Mouse (Mus musculus) macrophage (primary cell): ENCODE data around the gene Tmod2. TPM values are rescaled to one million over a fixed set of nuclear protein-coding genes. Genes with fewer than 3 reads are reported as not detected.

Source experiments
- H3K27ac ChIP-seq: fragments of 350-480 bp; formaldehyde crosslinking; 2 replicates; pipeline ENCODE4 v1.9.0; 2021
- H3K36me3 ChIP-seq: fragments of 350-480 bp; formaldehyde crosslinking; 2 replicates; pipeline ENCODE4 v1.9.0; 2021; ENCODE audit errors: inconsistent target
- H3K4me3 ChIP-seq: fragments of 350-480 bp; formaldehyde crosslinking; 2 replicates; pipeline ENCODE4 v1.9.0; 2021; ENCODE audit errors: inconsistent target
- H3K79me2 ChIP-seq: fragments of 350-480 bp; formaldehyde crosslinking; 2 replicates; pipeline ENCODE4 v1.9.0; 2021; ENCODE audit errors: inconsistent target
- WGBS: methylation state at CpG from one replicate; pipeline ENCODE4 v1.1.7; 2026; ENCODE audit warnings: inconsistent platforms; ENCODE audit not compliant: missing documents; 5-methylcytosine and 5-hydroxymethylcytosine counted together
- polyA plus RNA-seq: library from polyadenylated mRNA; stranded (reverse); fragments of 250-400 nt; gene quantifications from 3 replicates; pipeline ENCODE4 v1.2.4, GENCODE M21; 2018; ENCODE audit warnings: inconsistent platforms

The Tmod2 gene
- polyA plus RNA-seq, 1 experiment from 2014 or later: not detected

DNA sequence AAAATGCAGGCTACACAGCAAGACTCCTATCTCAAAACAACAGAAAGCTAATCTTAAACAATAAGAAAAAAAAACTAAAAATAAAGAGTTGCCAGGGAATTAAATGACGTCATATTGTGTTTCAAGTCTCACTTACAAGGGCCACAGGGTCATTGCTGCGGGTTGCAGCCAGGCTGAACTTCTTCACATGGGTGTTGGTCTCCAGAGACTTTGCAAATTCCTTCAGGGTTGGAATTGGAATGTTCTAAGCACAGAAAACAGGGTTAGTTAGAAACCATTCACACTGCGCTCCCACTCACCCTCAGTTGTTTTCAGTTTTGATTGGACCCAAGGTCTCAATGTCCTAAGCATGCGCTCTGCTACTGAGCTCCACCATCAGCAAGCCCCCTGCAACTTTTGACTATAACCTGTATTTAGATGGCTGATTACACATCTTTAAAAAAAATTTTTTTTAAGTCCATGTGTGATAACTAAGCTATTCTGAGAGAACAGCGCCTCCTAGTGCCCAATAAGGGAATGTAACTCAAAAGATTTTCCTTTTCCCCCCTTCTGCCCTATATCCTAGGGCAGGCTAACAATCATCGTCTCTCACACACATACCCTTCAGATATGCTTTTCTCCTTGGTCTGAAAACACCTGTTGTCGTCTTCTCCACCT, 29.3 kb downstream of the Tmod2 start:
- no peak overlapping the region for H3K4me3 ChIP-seq
- H3K79me2 ChIP-seq: no peaks in the 10 kb centered on the region
- no peaks in the 10 kb centered on the region for H3K36me3 ChIP-seq
- no peak overlapping the region for H3K27ac ChIP-seq
- WGBS: 47% methylated on average over 7 of the region's 7 CpGs

DNA sequence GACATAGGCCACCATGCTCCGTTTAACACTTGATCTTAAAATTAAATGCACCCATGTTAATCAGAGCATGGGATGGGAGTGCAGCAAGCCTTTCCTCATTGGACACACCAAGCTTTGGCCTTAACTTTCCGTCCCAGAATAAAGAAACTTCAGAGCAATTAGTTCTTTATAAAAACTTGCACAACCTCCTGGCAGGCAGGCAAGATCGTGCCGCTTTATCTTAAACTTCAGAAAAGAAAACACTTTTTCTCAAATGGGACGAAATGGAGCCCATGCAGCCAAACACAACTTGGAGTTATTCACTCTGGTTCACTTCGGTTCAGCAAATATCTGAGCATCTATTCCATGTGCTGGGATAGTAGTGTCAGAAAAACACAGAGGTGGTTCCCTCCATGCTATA, 31.8 kb downstream of the Tmod2 start:
- 94% methylated on average over 6 of the region's 6 CpGs for WGBS
- no peak overlapping the region for H3K4me3 ChIP-seq
- no peak overlapping the region for H3K27ac ChIP-seq
- H3K79me2 ChIP-seq: no peaks in the 10 kb centered on the region
- H3K36me3 ChIP-seq: no peaks in the 10 kb centered on the region

DNA sequence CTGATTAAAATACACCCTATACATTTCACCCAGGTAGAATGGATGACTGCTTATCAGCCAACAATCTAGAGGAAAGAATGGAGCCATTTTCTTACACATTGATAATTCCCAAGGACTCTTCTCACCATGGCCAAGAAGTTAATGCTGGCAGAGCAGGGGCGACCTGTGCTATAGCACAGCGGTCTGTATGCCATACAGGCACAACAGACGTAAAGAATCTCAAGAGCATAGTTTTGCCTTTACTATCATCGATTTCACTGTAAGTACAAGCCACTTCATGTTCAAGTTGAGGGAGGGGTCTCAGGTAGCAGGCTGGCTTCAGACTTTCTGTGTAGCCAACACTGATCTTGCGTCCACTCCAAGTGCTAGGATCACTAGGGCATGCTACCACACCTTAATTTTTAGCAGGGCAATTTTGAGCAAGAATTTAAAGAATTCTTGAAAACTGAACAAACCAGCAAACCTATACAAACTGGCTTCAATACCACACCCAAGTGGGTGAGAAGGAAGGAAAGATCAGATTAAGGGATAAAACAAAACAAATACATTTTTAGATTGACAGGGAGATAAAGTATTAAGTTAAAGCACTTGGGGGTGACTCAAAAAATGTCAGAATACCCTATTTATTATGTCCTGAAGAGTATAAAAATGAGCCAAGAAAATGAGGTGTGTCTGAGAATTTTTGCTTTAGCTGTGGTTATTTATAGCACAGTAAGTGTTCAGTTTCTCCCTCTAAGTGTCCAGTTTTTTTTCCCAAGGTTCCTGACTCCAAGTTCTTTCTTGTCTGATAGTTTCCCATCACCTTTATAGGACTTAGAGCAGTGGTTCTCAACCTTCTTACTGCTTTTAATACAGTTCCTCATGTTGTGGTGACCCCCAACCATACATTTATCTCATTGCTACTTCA, 39.8 kb downstream of the Tmod2 start:
- no peaks in the 10 kb centered on the region for H3K36me3 ChIP-seq
- 90% methylated on average over 5 of the region's 5 CpGs for WGBS
- no peak overlapping the region for H3K27ac ChIP-seq
- no peak overlapping the region for H3K4me3 ChIP-seq
- H3K79me2 ChIP-seq: no peaks in the 10 kb centered on the region

DNA sequence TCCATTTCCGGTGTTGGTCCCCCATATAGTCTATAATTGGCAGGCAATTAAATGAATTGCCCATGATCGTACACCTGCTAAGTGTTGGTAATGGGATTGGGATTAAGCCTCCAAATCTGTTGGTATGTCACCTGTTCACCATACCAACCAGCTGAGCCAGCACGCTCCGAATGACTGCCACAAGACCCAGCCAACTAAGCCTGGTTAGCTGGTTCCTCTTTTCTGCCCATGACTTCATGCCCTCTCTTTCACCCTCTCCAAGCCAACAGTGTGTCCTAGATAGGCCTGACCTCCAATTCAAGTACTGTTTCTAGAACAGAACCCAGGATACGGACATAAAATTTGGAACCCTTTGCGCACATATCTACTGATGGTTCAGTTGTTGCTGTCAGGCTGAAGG, 42.7 kb downstream of the Tmod2 start:
- Histone ChIP-seq H3K4me3 (no peak overlapping the region), H3K27ac (no peak overlapping the region), H3K79me2 (no peaks in the 10 kb centered on the region), H3K36me3 (no peaks in the 10 kb centered on the region)
- WGBS: 60% methylated on average over 6 of the region's 6 CpGs

- Histone ChIP-seq H3K27ac (no peak overlapping the region), H3K4me3 (no peak overlapping the region), H3K36me3 (no peaks in the 10 kb centered on the region), H3K79me2 (no peaks in the 10 kb centered on the region)
- 88% methylated on average over 6 of the region's 6 CpGs for WGBS
Measured at GRCm38 (mm10) chr9:75564892-75565291, 46.2 kb downstream of the Tmod2 start.

- no peaks in the 10 kb centered on the region for H3K36me3 ChIP-seq
- H3K27ac ChIP-seq: no peak overlapping the region
- 93% methylated on average over 5 of the region's 6 CpGs for WGBS
- H3K79me2 ChIP-seq: peaks cover 5% of the 10 kb centered on the region
- H3K4me3 ChIP-seq: no peak overlapping the region
Measured at GRCm38 (mm10) chr9:75563622-75564021, 47.5 kb downstream of the Tmod2 start.

DNA sequence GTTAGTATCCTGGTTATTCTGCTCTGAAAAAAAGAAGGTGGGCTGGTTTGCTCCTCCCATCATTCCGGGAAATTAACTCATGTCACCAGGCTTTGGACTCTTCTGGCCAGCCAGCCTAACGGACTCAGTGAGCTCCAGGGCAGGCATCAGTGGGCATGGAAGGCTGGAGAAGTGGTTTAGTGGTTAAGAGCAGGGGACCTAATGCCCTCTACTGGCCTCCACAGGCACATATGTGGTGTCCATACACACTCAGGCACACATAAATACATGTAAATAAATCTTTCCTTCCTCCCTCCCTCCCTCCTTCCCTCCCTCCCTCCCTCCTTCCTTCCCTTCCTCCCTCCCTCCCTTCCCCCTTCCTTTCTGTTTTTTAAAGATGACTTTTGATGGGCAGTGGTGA, 47.9 kb downstream of the Tmod2 start:
- peaks cover 9% of the 10 kb centered on the region for H3K79me2 ChIP-seq
- no peak overlapping the region for H3K27ac ChIP-seq
- no peaks in the 10 kb centered on the region for H3K36me3 ChIP-seq
- no peak overlapping the region for H3K4me3 ChIP-seq
- WGBS: 89% methylated on average over 1 of the region's 2 CpGs

GRCm38 (mm10) chr9:75561040-75561669, 50.0 kb downstream of the Tmod2 start:
- WGBS: 90% methylated on average over 10 of the region's 13 CpGs
- no peaks in the 10 kb centered on the region for H3K36me3 ChIP-seq
- no peak overlapping the region for H3K4me3 ChIP-seq
- no peak overlapping the region for H3K27ac ChIP-seq
- peaks cover 29% of the 10 kb centered on the region for H3K79me2 ChIP-seq

- Histone ChIP-seq H3K27ac (no peak overlapping the region), H3K36me3 (no peaks in the 10 kb centered on the region), H3K79me2 (peaks cover 37% of the 10 kb centered on the region), H3K4me3 (no peak overlapping the region)
Measured at GRCm38 (mm10) chr9:75560353-75560752, 50.8 kb downstream of the Tmod2 start.

GRCm38 (mm10) chr9:75559512-75560012, 51.6 kb downstream of the Tmod2 start, which contains the start of gene Tmod3:
Gene Tmod3, minus strand, starts transcription at chr9:75559657.
- Histone ChIP-seq H3K36me3 (no peaks in the 10 kb centered on the region), H3K4me3 (peak within 1 kb of the TSS; percentile 84), H3K27ac (peak within 1 kb of the TSS; percentile 53), H3K79me2 (peaks cover 45% of the 10 kb centered on the region)
- 3% methylated on average over 14 of the region's 21 CpGs for whole genome bisulfite sequencing

GRCm38 (mm10) chr9:75558812-75559511, 52.2 kb downstream of the Tmod2 start:
- Histone ChIP-seq H3K36me3 (no peaks in the 10 kb centered on the region), H3K4me3 (peak overlapping the region; percentile 84), H3K79me2 (peaks cover 51% of the 10 kb centered on the region), H3K27ac (peak overlapping the region; percentile 53)
- WGBS: under 1% methylated on average over 47 of the region's 47 CpGs

GRCm38 (mm10) chr9:75558360-75558759, 52.8 kb downstream of the Tmod2 start:
- peak overlapping the region; percentile 84 for H3K4me3 ChIP-seq
- peak overlapping the region; percentile 53 for H3K27ac ChIP-seq
- WGBS: 15% methylated on average over 3 of the region's 3 CpGs
- no peaks in the 10 kb centered on the region for H3K36me3 ChIP-seq
- peaks cover 57% of the 10 kb centered on the region for H3K79me2 ChIP-seq

DNA sequence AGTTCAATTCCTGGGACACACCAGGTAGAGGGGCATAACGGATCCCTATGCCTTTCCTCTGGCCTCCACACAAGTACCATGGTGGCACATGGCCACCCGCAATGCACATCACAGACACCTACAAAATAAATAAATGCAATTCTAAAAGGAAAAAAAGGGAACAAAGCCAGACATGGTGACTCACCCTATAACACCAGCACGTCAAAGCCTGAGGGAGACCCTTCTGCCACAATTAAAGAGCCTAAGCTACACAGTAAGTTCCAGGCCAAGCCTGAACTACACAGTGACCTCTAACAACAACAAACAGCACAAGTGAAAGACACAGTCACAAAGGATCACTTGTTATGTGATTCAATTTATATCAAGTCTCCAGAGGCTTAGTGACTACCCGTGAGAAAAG, 57.4 kb downstream of the Tmod2 start:
- H3K27ac ChIP-seq: no peak overlapping the region
- no peak overlapping the region for H3K4me3 ChIP-seq
- WGBS: 64% methylated on average over 4 of the region's 4 CpGs
- no peaks in the 10 kb centered on the region for H3K36me3 ChIP-seq
- peaks cover 100% of the 10 kb centered on the region for H3K79me2 ChIP-seq

DNA sequence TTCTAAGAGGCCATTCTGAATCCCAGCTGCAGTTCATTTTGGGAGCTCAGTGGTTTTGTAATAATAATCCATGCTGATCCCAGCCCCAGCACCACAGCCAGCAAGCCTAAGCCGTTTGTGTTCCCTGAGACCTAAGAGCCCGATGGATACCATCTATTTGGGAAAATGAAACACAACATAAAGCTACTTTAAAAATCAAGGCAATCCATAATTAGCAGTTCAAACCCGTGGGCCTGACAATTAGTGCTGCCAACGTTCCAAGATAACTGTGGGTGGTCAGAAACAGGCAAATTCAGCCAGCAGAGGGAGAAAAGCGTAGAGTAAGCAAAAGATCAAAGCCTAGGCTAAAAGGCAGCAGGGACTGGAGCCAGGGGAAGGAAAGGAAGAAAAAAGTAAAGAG, 59.8 kb downstream of the Tmod2 start:
- H3K4me3 ChIP-seq: no peak overlapping the region
- H3K36me3 ChIP-seq: no peaks in the 10 kb centered on the region
- peaks cover 100% of the 10 kb centered on the region for H3K79me2 ChIP-seq
- H3K27ac ChIP-seq: no peak overlapping the region
- 86% methylated on average over 5 of the region's 5 CpGs for WGBS
